Mouse (Mus musculus) erythroblast, embryonic 14.5 days (primary cell): Measurements from ENCODE around the gene Mrpl18.

Experiments
- GATA1 ChIP-seq: IDR thresholded peaks from 2 replicates; pipeline ENCODE4 v1.6.1; 2012; ENCODE audit warnings: low read length, inconsistent platforms, mixed read lengths
- TAL1 ChIP-seq: IDR thresholded peaks from 3 replicates; pipeline ENCODE4 v1.6.1; 2012; ENCODE audit warnings: low read length, inconsistent platforms, mixed read lengths

DNA sequence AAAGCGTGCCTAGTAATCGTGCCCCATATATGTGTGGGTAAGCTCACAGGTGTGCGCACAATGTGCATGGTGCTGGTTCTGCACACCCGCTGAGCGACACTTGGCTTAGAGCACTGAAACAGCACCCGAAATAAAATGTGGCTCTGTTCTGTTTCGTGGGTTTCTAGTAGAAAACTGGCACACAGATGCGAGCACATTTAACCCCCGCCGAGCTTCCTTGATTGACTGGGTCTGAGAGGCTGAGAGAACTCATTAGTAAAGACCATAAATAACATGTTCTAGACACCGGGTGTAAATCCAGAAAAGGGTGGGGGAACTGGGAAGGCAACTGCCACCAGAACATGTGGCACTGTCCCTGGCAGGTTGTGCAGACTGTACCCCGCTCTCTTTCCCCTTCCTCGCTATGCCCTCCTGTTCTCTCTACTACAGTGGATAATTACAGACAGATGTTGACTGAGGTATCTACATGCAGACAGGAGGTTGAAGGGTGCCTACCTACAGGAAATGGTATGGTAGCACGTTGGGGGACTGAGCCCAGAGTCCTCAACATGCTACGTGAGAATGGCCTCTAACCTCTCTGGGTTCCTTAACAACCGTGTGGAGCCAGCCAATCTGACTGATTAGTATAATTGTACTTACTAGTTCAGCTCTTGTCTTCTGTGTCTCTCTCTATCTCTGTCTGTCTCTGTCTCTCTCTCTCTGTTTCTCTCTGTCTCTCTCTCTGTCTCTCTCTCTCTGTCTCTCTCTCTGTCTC lies 43.7 kb downstream of the Mrpl18 start:
- TF ChIP-seq GATA1 (no peak), TAL1 (no peak)
